Mouse (Mus musculus) thymus, adult 2 months (tissue): Measurements from ENCODE around the gene Neu2. TPM values are rescaled to one million over a fixed set of nuclear protein-coding genes. Genes with fewer than 3 reads are reported as not detected.

Experiments
- DNase-seq: peaks from one replicate; pipeline ENCODE4 v3.0.0; 2021
- H3K27ac ChIP-seq: fragments of 200-500 bp; 2 replicates; pipeline ENCODE4 v1.5.1; 2012; ENCODE audit warnings: low read length, control low read depth; ENCODE audit not compliant: control insufficient read depth, insufficient read depth
- H3K27me3 ChIP-seq: fragments of 200-500 bp; 2 replicates; pipeline ENCODE4 v1.6.1; 2012; ENCODE audit warnings: mild to moderate bottlenecking, low read length, moderate library complexity, mixed read lengths; ENCODE audit not compliant: control insufficient read depth, insufficient read depth
- H3K36me3 ChIP-seq: fragments of 200-500 bp; 2 replicates; pipeline ENCODE4 v1.6.1; 2012; ENCODE audit warnings: mild to moderate bottlenecking, low read length, moderate library complexity; ENCODE audit not compliant: control insufficient read depth, insufficient read depth
- H3K4me1 ChIP-seq: fragments of 200-500 bp; replicated peaks from 2 replicates; pipeline ENCODE4 v1.6.1; 2012; ENCODE audit warnings: low read length; ENCODE audit not compliant: control insufficient read depth, insufficient read depth
- H3K4me3 ChIP-seq: fragments of 200-500 bp; 2 replicates; pipeline ENCODE4 v1.5.1; 2012; ENCODE audit warnings: mild to moderate bottlenecking, low read length, control low read depth, moderate library complexity; ENCODE audit not compliant: control insufficient read depth, insufficient read depth
- CTCF ChIP-seq: fragments of 200-500 bp; IDR thresholded peaks from 2 replicates; pipeline ENCODE4 v1.5.1; 2012; ENCODE audit warnings: mild to moderate bottlenecking, control low read depth, low read length, moderate library complexity, borderline replicate concordance; ENCODE audit not compliant: control insufficient read depth, poor library complexity, insufficient read depth; ENCODE audit errors: extremely low read depth
- POLR2A ChIP-seq: fragments of 200-500 bp; IDR thresholded peaks from 2 replicates; pipeline ENCODE4 v1.6.1; 2012; ENCODE audit warnings: mild to moderate bottlenecking, low read length, control low read depth, moderate library complexity; ENCODE audit not compliant: control insufficient read depth, poor library complexity, insufficient read depth; ENCODE audit errors: extremely low read depth
- WGBS: fragments of 180-500 bp; shearing (Covaris S2); methylation state at CpG from one replicate; pipeline ENCODE4 v1.1.7; 2018; 5-methylcytosine and 5-hydroxymethylcytosine counted together
- polyA plus RNA-seq: library from polyadenylated mRNA; depleted of rRNA; stranded (reverse); fragments of >200 nt; gene quantifications from 2 replicates; pipeline ENCODE4 v1.2.3, GENCODE M21; 2012

Gene Neu2
- polyA plus RNA-seq, 1 experiment = 6.9 TPM

GRCm38 (mm10) chr1:87507857-87508256 lies 1.8 kb upstream of the Neu2 start:
- WGBS = 78% methylated on average over 6 of the region's 6 CpGs
- Histone ChIP-seq H3K4me1 (peaks cover 5% of the 10 kb centered on the region; the same call in 1 of the 2 replicates), H3K27ac (no peak overlapping the region), H3K36me3 (no peaks in the 10 kb centered on the region), H3K27me3 (peaks cover 16% of the 10 kb centered on the region), H3K4me3 (no peak overlapping the region)
- DNase-seq = no peak
- TF ChIP-seq POLR2A (no peak), CTCF (no peak)

DNA sequence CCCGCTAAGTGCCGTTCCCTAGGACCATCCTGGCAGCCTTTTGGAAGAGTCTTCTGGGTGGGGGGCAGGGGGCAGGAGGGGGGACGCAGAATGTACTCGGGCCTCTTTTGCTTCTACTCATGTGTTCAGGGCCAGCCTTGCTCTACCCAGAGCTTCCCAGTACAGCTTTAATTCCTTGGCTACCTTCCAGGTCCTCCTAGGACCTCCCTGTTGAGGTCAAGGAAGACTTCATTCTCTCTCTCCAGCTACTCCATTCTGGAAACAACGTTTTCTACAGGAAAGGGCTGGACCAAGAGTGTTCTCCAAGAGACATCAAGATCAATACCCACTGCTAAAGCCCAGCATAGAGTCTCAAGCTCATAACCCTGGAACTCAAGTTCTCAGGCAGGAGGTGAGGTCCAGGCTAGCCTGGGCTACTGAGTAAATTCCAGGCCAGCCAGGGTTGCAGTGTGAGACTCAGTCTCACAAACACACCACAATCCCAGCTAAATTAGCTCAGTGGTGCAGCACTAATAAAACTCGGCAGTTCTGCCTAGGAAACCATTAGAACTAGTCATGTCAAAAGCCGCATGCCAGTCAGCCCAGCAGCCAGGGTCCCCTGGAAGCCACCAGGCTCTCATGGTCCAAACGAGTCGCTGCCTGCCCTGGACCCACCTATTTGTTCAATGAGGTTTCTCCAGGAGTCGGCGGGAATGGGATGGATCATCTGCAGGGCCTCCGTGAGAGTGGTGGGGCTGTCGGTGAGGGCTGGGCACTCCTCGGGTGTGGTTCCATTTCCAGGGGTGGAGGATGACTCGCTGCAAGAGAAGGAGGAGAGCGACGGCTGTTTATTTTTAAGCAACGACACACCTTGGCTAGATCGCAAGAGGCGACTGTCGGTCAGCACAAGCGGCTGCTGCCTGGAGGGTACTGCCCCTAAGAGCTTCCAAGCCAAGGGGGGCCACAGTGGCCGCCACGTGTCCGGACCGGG lies 813 bp upstream of the Neu2 start:
- no peak for DNase-seq
- WGBS = 26% methylated on average over 26 of the region's 26 CpGs
- TF ChIP-seq POLR2A = no peak
- no peak for TF ChIP-seq CTCF
- Histone ChIP-seq H3K4me1 (peaks cover 5% of the 10 kb centered on the region; the same call in 1 of the 2 replicates), H3K27me3 (peaks cover 16% of the 10 kb centered on the region), H3K4me3 (no peak overlapping the region), H3K36me3 (no peaks in the 10 kb centered on the region), H3K27ac (no peak overlapping the region)

GRCm38 (mm10) chr1:87510166-87510691 lies 540 bp downstream of the Neu2 start:
- no peaks in the 10 kb centered on the region for H3K36me3 ChIP-seq
- peak; percentile 16 for DNase-seq
- TF ChIP-seq CTCF (no peak), POLR2A (no peak)
- peaks cover 16% of the 10 kb centered on the region for H3K27me3 ChIP-seq
- H3K4me1 ChIP-seq = peaks cover 5% of the 10 kb centered on the region; the same call in 1 of the 2 replicates
- WGBS = 1% methylated on average over 61 of the region's 61 CpGs
- peak overlapping the region; percentile 21 for H3K4me3 ChIP-seq
- no peak overlapping the region for H3K27ac ChIP-seq

DNA sequence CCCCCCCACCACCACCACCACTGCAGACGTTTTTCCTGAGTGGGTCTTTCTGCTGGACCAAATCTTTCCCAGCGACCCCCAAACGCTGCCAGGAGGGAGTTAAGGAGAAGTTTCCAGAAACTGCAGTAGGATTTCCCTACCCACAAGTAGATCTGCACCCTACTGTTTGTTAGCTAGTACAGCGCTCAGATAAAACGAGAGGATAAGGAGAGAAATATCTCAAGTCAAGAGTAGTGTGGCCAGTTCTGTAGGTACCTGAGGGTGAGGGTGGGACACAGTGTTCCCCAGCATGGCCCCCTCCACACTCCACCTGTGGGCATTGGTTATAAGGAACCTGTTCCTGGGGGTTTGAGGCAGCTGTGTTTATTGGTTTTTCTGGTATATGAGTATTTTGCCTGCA lies 1.2 kb downstream of the Neu2 start:
- H3K4me3 ChIP-seq = no peak overlapping the region
- H3K27me3 ChIP-seq = peaks cover 16% of the 10 kb centered on the region
- TF ChIP-seq CTCF (no peak), POLR2A (no peak)

GRCm38 (mm10) chr1:87520467-87520866 lies 10.8 kb downstream of the Neu2 start:
- DNase-seq = no peak
- Histone ChIP-seq H3K27me3 (no peaks in the 10 kb centered on the region), H3K27ac (no peak overlapping the region), H3K36me3 (no peaks in the 10 kb centered on the region), H3K4me3 (no peak overlapping the region), H3K4me1 (no peaks in the 10 kb centered on the region)
- TF ChIP-seq POLR2A (no peak), CTCF (no peak)

More for the DNA sequence above, 1.2 kb downstream of the Neu2 start:
- Histone ChIP-seq H3K27ac (no peak overlapping the region), H3K4me1 (peaks cover 5% of the 10 kb centered on the region; the same call in 1 of the 2 replicates), H3K36me3 (no peaks in the 10 kb centered on the region)
- no peak for DNase-seq
- WGBS = 17% methylated on average over 5 of the region's 5 CpGs

DNA sequence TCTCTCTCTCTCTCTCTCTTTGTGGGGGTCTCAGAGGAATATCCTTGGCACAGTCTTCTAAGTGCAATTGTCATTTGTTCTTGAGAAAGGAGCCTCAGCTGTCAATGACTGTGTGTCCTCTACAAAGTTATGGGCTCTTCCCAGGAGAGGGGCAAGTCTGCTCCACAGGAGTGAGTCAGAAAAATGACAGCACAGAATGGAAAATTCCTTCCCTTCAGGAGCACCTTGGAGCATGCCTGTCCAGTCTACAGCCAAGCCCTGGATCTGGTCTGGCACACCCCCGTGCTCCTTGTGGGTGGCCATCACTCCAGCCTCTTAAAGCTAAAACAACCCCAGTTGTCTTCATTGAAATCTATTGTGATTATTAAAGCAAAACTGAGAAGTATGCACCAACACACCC lies 11.8 kb downstream of the Neu2 start:
- no peak overlapping the region for H3K4me3 ChIP-seq
- H3K4me1 ChIP-seq = no peaks in the 10 kb centered on the region
- H3K36me3 ChIP-seq = no peaks in the 10 kb centered on the region
- no peak for DNase-seq
- H3K27ac ChIP-seq = no peak overlapping the region
- WGBS = 88% methylated on average over 1 of the region's 1 CpGs
- H3K27me3 ChIP-seq = no peaks in the 10 kb centered on the region
- TF ChIP-seq CTCF (no peak), POLR2A (no peak)

DNA sequence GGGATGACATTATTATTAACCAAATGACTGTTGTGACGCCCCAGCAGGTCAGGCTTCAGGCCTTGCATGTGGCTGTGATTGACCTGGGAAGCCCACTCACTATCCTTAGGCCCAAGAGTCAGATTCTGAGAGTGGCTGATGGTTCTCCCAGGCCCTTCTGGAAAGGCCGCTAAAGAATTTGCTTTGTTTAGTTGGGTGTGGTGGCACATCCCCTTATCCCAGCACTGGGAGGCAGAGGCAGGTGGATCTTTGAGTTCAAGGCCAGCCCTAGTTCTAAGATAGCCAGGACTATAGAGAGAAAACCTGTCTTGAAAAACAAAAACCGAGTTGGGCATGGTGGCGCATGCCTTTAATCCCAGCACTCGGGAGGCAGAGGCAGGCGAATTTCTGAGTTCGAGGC lies 15.4 kb downstream of the Neu2 start:
- H3K4me1 ChIP-seq = no peaks in the 10 kb centered on the region

More for the DNA sequence above, 15.4 kb downstream of the Neu2 start:
- Histone ChIP-seq H3K4me3 (no peak overlapping the region), H3K36me3 (no peaks in the 10 kb centered on the region), H3K27ac (no peak overlapping the region), H3K27me3 (no peaks in the 10 kb centered on the region)
- DNase-seq = no peak
- no peak for TF ChIP-seq POLR2A
- TF ChIP-seq CTCF = no peak
- 96% methylated on average over 7 of the region's 7 CpGs for WGBS
